Mouse (Mus musculus) hindbrain, embryonic 15.5 days (tissue): ENCODE measurements around the gene Thbd. TPM values are rescaled to one million over a fixed set of nuclear protein-coding genes. Genes with fewer than 3 reads are reported as not detected.

Source experiments
- ATAC-seq: fragments of 200-750 bp; cut with Nextera tagmentation; 2 replicates; pipeline ENCODE4 v1.8.0; 2017; ENCODE audit warnings: low read depth, moderate number of reproducible peaks, moderate TSS enrichment; ENCODE audit not compliant: low FRiP score
- H3K27ac ChIP-seq: fragments of 300-500 bp; sonication (generic); replicated peaks from 2 replicates; pipeline ENCODE4 v1.5.1; 2015; ENCODE audit warnings: mild to moderate bottlenecking, inconsistent platforms
- H3K27me3 ChIP-seq: fragments of 300-500 bp; sonication (generic); 2 replicates; pipeline ENCODE4 v1.6.1; 2015; ENCODE audit warnings: control low read depth, inconsistent platforms
- H3K36me3 ChIP-seq: fragments of 300-500 bp; sonication (generic); 2 replicates; pipeline ENCODE4 v1.6.1; 2015; ENCODE audit warnings: control low read depth, inconsistent platforms
- H3K4me1 ChIP-seq: fragments of 300-500 bp; sonication (generic); replicated peaks from 2 replicates; pipeline ENCODE4 v1.6.1; 2015; ENCODE audit warnings: control low read depth, inconsistent platforms
- H3K4me2 ChIP-seq: fragments of 300-500 bp; sonication (generic); 2 replicates; pipeline ENCODE4 v1.6.1; 2015; ENCODE audit warnings: moderate library complexity, mild to moderate bottlenecking, inconsistent platforms
- H3K4me3 ChIP-seq: fragments of 300-500 bp; sonication (generic); 2 replicates; pipeline ENCODE4 v1.5.1; 2015; ENCODE audit warnings: mild to moderate bottlenecking, inconsistent platforms
- H3K9ac ChIP-seq: fragments of 300-500 bp; sonication (generic); 2 replicates; pipeline ENCODE4 v1.6.1; 2015; ENCODE audit warnings: inconsistent platforms
- H3K9me3 ChIP-seq: fragments of 300-500 bp; sonication (generic); 2 replicates; pipeline ENCODE4 v1.6.1; 2016; ENCODE audit warnings: control low read depth, inconsistent platforms
- WGBS: fragments of 180-500 bp; shearing (Covaris S2); methylation state at CpG from one replicate; pipeline ENCODE4 v1.1.7; 2015; 5-methylcytosine and 5-hydroxymethylcytosine counted together
- polyA plus RNA-seq: library from polyadenylated mRNA; unstranded; fragments of >200 nt; fragmentation: Nextera tagmentation; extraction: Ambion mirVana; gene quantifications from 2 replicates; pipeline ENCODE4 v1.2.1, GENCODE M21; 2015

Gene Thbd
- polyA plus RNA-seq, 1 experiment from 2014 or later: 9.0 TPM

DNA sequence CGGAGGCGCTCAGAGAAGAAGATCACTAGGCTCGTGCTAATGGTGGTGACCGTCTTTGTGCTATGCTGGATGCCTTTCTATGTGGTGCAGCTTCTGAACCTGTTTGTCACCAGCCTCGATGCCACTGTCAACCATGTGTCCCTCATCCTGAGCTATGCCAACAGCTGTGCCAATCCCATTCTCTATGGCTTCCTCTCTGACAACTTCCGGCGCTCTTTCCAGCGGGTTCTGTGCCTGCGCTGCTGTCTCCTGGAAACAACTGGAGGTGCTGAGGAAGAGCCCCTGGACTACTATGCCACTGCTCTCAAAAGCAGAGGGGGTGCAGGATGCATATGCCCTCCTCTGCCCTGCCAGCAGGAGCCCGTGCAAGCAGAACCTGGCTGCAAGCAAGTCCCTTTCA, 11.8 kb downstream of the Thbd start:
- peak overlapping the region; percentile 57; the same call in 1 of the 2 replicates for H3K9ac ChIP-seq
- no peak overlapping the region for H3K27ac ChIP-seq
- H3K4me2 ChIP-seq: peak overlapping the region; percentile 99
- no peaks in the 10 kb centered on the region for H3K9me3 ChIP-seq
- peak overlapping the region; percentile 71 for H3K4me3 ChIP-seq
- H3K27me3 ChIP-seq: peaks cover 10% of the 10 kb centered on the region; the same call in 1 of the 2 replicates
- H3K4me1 ChIP-seq: peaks cover 27% of the 10 kb centered on the region
- H3K36me3 ChIP-seq: no peaks in the 10 kb centered on the region
- peak; percentile 9; the same call in 1 of the 2 replicates for ATAC-seq
- 67% methylated on average over 10 of the region's 10 CpGs for WGBS

DNA sequence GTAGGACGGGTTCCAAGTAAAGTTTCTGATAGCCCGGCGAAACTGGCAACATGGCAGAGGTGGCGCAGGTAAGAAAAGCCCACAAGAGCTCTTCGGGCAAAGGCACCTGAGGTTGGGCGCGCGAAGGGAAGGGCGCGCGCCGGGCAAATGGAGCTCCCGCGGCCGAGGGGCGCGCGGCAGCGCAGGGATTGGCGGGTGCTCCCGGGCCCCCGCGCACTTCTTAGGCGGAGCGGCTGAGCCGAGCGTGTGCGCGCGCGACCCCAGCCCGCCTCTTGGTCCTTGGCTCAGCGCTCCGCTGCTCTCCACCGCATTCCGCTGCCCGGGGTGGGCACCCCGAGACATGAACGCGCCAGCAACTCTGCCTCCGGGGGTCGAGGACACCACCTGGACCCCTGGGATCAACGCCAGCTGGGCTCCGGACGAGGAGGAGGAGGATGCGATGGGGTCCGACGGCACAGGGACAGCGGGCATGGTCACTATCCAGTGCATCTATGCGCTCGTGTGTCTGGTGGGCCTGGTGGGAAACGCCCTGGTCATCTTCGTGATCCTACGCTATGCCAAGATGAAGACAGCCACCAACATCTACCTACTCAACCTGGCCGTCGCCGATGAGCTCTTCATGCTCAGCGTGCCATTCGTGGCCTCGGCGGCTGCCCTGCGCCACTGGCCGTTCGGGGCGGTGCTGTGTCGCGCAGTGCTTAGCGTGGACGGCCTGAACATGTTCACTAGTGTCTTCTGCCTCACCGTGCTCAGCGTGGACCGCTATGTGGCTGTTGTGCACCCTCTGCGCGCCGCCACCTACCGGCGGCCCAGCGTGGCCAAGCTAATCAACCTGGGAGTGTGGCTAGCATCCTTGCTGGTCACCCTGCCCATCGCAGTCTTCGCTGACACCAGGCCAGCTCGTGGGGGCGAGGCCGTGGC, 12.6 kb downstream of the Thbd start, which contains the start of gene Sstr4:
Sstr4 (plus strand) TSS at position 214 of the 921 bp plus-strand sequence.
- Histone ChIP-seq H3K27ac (no peak within 1 kb of the TSS), H3K9ac (peak within 1 kb of the TSS; percentile 57), H3K9me3 (no peaks in the 10 kb centered on the region), H3K36me3 (no peaks in the 10 kb centered on the region), H3K4me2 (peak within 1 kb of the TSS; percentile 99), H3K4me3 (peak within 1 kb of the TSS; percentile 71), H3K27me3 (peaks cover 10% of the 10 kb centered on the region; the same call in 1 of the 2 replicates), H3K4me1 (peaks cover 27% of the 10 kb centered on the region)
- ATAC-seq: peak; percentile 90
- 4% methylated on average over 82 of the region's 83 CpGs for WGBS

DNA sequence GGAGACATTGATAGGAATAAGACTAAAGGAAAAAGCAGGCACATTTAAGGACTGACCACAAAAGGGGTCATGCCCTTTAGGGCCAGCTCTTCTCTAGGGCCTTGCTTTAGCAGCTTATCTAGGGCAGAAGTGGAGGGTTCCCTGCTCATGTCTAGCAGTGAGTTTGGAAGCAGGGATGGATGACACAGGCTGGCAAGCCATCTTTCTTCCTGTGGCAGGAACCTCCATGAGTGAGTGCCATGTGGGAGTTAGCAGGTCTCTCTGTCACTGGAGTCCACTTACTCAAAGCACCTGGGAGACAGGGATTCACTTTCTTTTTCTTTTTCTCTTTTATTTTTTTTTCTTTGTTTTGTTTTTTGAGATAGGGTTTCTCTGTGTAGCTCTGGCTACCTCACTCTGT, 14.1 kb downstream of the Thbd start:
- ATAC-seq: no peak
- no peak overlapping the region for H3K4me3 ChIP-seq
- H3K4me1 ChIP-seq: peaks cover 27% of the 10 kb centered on the region
- no peaks in the 10 kb centered on the region for H3K9me3 ChIP-seq
- peaks cover 10% of the 10 kb centered on the region; the same call in 1 of the 2 replicates for H3K27me3 ChIP-seq
- H3K27ac ChIP-seq: no peak overlapping the region
- H3K9ac ChIP-seq: no peak overlapping the region
- no peaks in the 10 kb centered on the region for H3K36me3 ChIP-seq
- H3K4me2 ChIP-seq: no peak overlapping the region

DNA sequence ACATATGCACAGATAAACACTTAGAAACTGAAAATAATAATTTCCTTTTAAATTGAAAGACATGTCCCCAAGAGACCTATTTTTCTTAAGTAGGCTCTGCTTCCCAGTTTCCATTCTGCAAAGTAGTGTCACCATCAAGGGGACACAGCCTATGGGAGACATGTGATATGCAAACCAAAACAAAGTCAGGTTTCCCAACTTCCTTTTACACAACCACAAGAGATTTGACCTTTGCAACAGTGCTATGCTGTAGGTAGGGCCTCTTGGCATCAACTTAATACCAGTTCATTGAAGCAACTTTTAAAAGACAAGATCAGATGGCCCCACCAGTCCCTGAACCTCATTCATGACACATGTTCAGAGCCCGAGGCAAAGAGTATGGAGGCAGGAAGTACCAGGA, 14.8 kb downstream of the Thbd start:
- Histone ChIP-seq H3K27ac (no peak overlapping the region), H3K9me3 (no peaks in the 10 kb centered on the region), H3K9ac (no peak overlapping the region), H3K4me1 (peaks cover 27% of the 10 kb centered on the region), H3K4me3 (no peak overlapping the region), H3K27me3 (peaks cover 10% of the 10 kb centered on the region; the same call in 1 of the 2 replicates), H3K36me3 (no peaks in the 10 kb centered on the region), H3K4me2 (no peak overlapping the region)
- no peak for ATAC-seq
- 83% methylated on average over 1 of the region's 1 CpGs for WGBS

DNA sequence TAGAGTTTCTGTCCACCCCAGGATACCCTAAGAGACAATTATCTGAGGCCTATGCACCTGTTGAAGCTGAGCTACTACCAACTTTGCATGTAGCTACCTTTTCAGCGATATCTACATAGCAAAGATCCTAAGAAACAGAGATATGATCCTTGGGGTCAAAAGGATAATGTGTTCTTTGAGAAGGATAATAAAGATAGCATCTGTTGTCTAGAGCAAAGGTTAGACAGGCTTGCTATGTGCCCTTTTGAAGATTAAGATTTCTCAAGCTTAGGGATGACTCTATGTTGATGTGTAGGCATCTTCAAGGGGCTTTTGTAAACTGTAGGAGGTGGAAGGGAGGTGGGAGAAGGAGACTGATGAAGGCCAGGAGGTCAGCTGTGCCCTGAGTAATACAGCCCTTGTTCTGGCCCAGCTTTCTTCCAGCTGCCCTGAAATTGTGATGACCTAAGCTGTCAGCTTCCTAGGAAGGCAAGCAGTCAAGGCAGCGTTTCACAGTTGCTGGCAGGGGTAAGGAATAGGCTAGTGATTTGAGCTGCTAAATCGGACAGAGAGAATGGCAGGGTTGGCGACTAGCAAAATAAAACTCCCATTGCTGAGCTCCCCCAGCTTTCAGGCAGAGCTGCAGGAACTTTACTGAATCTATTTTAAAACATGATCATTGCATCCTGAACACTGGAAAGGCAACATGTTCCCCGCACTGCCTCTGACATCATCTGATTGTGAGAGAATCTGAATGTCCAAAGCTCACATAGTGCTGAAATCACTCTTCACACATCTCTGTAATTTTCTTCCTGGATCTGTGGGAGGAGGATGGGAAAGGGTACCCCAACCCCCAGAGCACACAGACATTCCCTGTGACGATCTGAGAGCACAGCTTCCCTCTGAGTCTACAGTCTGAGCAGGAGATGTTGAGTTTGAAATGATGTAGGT, 20.1 kb downstream of the Thbd start:
- ATAC-seq: no peak
- Histone ChIP-seq H3K4me1 (no peaks in the 10 kb centered on the region), H3K27ac (no peak overlapping the region), H3K9me3 (no peaks in the 10 kb centered on the region), H3K4me2 (no peak overlapping the region), H3K4me3 (no peak overlapping the region), H3K9ac (no peak overlapping the region), H3K36me3 (no peaks in the 10 kb centered on the region), H3K27me3 (no peaks in the 10 kb centered on the region)
- 77% methylated on average over 6 of the region's 6 CpGs for WGBS

DNA sequence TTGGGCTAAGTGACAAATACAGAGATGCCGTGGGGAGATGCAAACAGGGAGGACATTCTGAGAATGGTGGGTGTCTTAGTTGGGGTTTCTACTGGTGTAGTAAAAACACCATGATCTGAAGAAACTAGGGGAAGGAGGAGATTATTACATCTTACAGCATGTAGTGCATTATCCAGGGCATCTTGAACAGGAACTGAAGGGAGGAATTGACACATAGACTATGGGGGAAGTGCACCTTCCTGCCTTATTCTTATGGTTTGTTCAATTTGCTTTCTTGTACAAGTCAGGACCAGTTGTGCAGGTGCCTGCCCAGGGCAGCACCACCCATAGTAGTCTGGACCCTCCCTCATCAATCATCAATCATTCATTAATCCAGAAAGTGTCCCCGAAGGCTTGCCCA, 21.1 kb downstream of the Thbd start:
- Histone ChIP-seq H3K27me3 (no peaks in the 10 kb centered on the region), H3K4me1 (no peaks in the 10 kb centered on the region)

DNA sequence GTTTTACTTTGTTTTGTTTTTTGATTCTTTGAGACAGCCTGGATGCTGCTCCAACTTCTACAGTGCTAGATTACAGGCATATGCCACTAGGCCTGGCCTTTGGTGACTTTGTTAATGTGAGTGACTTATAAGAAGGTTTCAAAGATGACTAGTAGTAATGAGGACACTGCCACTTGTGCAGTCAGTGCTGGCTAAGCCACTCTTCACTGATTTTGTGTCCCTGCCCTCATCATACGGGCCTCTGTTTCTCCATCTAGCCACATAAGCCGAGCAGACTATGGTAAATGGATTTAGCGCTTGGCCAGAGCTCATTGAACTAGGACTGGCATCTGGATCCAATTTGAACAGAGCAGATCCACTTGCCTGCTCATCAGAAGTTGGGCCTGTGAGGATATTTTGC, 21.5 kb downstream of the Thbd start:
- ATAC-seq: no peak
- WGBS: 88% methylated on average over 3 of the region's 3 CpGs

More for the DNA sequence above, 21.1 kb downstream of the Thbd start:
- H3K4me3 ChIP-seq: no peak overlapping the region
- no peak overlapping the region for H3K27ac ChIP-seq
- no peaks in the 10 kb centered on the region for H3K9me3 ChIP-seq
- H3K4me2 ChIP-seq: no peak overlapping the region
- no peaks in the 10 kb centered on the region for H3K36me3 ChIP-seq
- no peak for ATAC-seq
- H3K9ac ChIP-seq: no peak overlapping the region
- 88% methylated on average over 2 of the region's 2 CpGs for WGBS

DNA sequence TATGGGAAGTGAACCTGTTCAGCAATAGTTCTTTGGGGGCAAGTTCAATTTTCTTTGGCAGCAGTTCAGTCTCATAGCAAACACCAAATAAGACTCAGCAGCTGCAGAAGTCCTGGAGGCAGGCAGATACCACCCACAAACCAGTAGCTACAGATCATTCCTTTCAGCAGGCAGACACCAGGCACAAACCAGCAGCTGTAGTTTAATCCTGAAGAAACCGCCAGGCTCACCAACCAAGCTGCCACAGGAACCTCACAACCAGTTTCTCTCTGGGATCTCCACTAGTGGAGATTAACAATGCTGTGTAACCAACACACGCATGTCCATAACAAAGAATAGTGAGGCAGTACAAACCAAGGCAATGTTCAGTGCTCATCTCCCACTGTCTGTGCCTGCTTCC, 26.9 kb downstream of the Thbd start:
- 90% methylated on average over 2 of the region's 2 CpGs for WGBS
- H3K9me3 ChIP-seq: no peaks in the 10 kb centered on the region
- no peak overlapping the region for H3K4me2 ChIP-seq
- ATAC-seq: no peak
- no peak overlapping the region for H3K4me3 ChIP-seq
- H3K4me1 ChIP-seq: no peaks in the 10 kb centered on the region
- H3K27ac ChIP-seq: no peak overlapping the region
- no peaks in the 10 kb centered on the region for H3K27me3 ChIP-seq
- H3K9ac ChIP-seq: no peak overlapping the region
- H3K36me3 ChIP-seq: no peaks in the 10 kb centered on the region

More for the DNA sequence above, 21.5 kb downstream of the Thbd start:
- Histone ChIP-seq H3K4me1 (no peaks in the 10 kb centered on the region), H3K36me3 (no peaks in the 10 kb centered on the region), H3K27me3 (no peaks in the 10 kb centered on the region), H3K4me2 (no peak overlapping the region), H3K9me3 (no peaks in the 10 kb centered on the region), H3K9ac (no peak overlapping the region), H3K4me3 (no peak overlapping the region), H3K27ac (no peak overlapping the region)

DNA sequence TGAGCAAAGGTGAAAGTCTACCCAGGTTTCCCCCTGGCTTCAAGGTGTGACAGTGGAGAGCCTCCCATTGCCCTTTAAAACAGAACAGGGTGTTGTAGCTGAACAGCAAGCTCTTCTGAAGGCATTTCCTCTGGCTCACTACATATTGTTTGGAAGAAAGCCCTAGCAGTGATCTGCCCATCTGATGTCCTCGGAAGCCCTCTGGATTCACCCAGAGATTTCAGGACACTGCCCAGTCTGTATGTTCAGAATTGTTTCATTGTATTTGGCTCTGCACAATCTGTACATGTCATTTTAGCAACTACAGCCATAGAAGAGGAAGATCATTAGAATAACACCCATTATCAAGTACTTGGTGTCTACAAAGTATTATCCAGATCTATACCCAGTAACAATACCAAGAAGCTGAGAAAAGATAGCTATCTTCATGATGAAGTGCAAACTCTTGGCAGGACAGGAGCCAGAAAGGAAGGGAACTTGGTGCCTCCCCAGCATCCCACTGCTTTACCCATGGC, 28.0 kb downstream of the Thbd start:
- Histone ChIP-seq H3K36me3 (no peaks in the 10 kb centered on the region), H3K9me3 (no peaks in the 10 kb centered on the region), H3K4me3 (no peak overlapping the region), H3K27me3 (no peaks in the 10 kb centered on the region), H3K4me1 (no peaks in the 10 kb centered on the region), H3K9ac (no peak overlapping the region), H3K4me2 (no peak overlapping the region), H3K27ac (no peak overlapping the region)
- no peak for ATAC-seq
- WGBS: 97% methylated on average over 1 of the region's 1 CpGs

DNA sequence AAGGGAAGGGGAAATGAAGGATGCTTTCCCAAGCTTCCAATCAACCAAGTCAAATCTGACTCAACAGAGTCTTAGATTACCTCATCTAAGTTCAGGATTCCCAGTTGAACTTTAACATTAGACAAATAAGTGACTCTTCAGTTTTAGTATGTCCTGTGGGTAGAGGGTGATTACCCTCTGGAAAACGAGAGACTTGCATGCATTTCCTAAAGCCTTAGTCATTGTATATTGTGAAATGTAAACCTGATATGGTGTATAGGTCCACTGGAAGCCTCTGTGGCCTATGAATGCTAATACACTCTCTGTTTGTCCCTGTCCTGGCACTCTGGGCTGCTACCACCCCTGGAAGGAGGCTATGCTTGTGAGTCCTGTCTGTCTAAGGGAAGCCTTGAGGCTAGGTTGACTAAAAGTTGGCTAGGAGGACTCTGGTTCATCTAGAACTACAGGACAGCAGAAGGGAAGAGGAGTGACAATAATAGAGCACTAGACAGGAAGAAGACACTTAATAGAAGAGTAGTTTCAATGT, 29.1 kb downstream of the Thbd start:
- Histone ChIP-seq H3K4me3 (no peak overlapping the region), H3K9ac (no peak overlapping the region), H3K9me3 (no peaks in the 10 kb centered on the region), H3K4me2 (no peak overlapping the region), H3K36me3 (no peaks in the 10 kb centered on the region), H3K27ac (no peak overlapping the region), H3K27me3 (no peaks in the 10 kb centered on the region), H3K4me1 (no peaks in the 10 kb centered on the region)
- 89% methylated on average over 1 of the region's 1 CpGs for WGBS
- ATAC-seq: no peak

DNA sequence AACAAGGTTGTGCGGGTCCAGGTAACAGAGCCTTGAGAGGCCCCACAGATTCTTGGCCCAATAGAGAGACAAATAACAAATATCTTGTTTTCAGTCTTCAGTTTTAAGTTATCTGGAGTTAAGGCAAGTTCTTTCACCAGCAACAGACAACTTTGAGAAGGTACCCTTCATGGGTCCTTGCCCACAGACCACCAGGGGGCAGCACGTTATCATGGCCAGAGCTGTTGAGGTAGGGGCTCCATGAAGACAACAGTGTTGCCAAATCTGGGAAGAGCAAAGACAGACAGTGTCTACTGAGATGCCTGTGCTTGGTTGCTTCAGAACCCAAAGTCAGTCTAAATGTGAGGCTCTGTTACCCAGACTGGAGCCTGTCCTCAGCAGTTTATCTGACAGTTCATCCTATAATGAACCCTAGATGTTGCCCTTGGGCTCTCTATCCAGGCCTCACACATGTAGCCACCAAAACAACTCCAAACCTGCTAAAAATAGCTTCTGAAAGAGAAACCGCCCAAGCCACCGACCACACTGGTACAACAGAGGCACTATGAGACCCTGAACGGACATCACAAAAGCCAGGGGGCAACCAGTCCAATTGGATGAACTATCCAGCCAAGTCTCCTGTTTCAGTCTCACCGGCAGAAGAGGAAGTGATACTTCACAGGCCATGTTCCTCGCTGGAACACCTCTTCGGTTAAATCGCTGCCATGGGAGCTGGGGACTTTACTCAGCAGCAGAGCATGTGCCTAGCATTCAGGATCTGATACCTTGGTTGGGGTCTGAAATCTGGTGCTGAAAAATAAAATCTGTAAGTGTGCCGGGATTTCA, 32.5 kb downstream of the Thbd start:
- Histone ChIP-seq H3K36me3 (no peaks in the 10 kb centered on the region), H3K4me3 (no peak overlapping the region), H3K27ac (no peak overlapping the region), H3K4me2 (no peak overlapping the region), H3K9ac (no peak overlapping the region), H3K27me3 (no peaks in the 10 kb centered on the region), H3K9me3 (no peaks in the 10 kb centered on the region), H3K4me1 (no peaks in the 10 kb centered on the region)
- WGBS: 79% methylated on average over 10 of the region's 10 CpGs
- no peak for ATAC-seq
